Mouse (Mus musculus): Measurements from ENCODE around the gene Snd1.

The Snd1 gene

DNA sequence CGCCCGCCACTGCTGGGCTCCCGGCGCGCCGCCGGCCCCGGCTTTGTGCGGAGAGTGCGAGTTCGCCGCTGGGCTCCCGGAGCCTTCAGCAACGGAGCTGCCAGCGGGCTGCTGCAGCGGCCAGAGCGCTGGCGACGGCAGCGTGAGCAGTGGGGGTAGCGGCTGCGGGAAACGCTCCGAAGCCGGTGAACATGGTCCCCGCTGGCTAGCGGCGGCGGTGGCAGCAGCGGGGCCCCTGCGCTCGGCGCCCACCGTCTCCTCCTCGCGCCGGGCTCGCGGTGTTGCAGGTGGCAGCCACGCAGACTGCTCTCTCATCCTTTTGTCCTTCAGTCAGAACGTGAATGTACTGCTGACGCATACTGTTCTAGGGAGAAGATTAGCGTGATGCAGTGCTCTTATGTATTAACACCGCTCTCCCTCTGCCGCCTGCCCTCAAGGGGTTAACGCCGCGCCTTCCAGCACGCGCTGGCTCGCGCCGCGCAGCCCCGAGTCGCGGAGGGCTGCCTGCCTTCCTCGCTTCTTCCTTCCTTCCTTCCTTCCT, 357.9 kb downstream of the Snd1 start:
- in situ Hi-C loops (cut with MseI, MboI) = no loop called here

DNA sequence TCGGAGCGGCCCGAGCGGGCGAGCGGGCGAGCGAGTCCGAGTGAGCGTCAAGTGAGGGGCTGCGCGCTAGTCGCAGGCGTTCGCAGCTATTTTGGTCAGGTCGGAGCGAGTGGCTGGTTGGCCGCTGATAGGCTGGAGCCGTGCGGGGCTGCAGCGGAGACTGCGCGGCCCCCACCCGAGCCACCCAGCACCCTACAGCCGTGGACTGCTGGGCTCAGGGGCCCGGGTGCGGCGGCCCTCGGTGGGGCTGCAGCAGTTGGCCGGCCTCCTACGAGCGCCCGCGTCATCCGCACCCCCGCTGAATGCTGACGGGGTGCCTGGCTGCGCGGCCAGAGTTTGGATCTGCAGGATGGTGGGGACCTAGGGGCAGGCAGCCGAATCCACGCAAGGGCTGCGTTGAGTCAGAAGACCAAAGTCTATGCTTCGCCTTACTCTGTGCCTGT, 358.5 kb downstream of the Snd1 start:
- in situ Hi-C loops (cut with MseI, MboI) = no loop called here

DNA sequence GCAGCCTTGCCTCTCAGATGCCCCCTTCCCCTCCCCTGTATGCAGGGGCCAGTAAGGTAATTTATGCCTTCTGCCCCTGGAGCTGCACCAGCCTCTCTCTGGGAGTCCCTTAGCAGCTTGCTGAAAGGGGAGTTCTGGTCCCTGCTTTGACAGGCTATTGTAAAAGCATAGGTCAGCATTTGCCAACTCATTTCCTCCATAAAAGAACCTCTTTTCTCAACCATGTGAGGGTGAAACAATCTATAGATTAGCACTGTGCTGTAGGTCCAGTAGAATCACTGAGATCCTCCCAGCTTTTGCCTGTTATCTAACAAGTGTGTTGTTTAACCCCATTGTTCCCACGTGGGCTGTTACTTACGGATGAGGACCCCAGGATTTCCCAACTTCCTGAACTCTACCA, 359.1 kb downstream of the Snd1 start:
- in situ Hi-C loops (cut with MseI, MboI) = no loop called here

DNA sequence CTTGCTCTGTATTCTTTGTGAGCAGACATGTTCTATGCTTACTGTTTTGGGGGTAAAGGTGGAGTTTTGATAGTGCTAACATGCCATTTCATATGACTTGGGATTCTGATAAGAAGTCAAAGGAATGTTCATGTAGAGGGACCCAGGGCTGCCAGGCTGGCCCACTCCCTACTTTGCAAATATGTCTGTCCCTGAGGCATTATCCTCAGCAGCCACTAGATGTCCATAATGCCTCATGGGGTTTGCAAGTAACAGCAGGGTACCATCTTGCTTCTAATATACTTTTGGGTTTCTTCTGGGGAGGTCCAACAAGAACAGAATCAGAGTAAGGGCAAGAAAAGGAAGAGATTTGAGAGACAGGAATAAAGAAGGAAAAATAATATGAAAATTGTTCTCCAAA, 361.7 kb downstream of the Snd1 start:
- in situ Hi-C loops (cut with MseI, MboI) = no loop called here

DNA sequence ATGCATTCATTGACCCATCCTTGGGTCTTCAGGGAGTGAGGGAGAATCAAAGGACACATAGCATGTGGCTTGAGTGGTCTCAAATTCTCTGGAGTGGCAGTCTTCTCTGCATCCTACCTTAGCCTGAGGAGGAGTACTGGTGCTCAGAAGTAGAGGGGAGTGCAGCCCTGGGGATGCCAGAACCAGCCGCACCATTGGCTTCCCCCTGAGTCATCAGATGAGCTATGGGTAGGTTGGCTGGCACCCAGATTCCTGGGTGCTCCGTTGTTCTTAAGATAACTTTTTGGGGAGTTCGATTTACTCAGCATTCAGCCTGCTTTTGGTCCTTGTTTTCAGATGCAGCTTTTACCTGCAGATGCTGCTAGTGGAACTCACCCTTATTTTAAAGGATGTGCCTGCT, 366.6 kb downstream of the Snd1 start:
- in situ Hi-C loops (cut with MseI, MboI) = no loop called here

DNA sequence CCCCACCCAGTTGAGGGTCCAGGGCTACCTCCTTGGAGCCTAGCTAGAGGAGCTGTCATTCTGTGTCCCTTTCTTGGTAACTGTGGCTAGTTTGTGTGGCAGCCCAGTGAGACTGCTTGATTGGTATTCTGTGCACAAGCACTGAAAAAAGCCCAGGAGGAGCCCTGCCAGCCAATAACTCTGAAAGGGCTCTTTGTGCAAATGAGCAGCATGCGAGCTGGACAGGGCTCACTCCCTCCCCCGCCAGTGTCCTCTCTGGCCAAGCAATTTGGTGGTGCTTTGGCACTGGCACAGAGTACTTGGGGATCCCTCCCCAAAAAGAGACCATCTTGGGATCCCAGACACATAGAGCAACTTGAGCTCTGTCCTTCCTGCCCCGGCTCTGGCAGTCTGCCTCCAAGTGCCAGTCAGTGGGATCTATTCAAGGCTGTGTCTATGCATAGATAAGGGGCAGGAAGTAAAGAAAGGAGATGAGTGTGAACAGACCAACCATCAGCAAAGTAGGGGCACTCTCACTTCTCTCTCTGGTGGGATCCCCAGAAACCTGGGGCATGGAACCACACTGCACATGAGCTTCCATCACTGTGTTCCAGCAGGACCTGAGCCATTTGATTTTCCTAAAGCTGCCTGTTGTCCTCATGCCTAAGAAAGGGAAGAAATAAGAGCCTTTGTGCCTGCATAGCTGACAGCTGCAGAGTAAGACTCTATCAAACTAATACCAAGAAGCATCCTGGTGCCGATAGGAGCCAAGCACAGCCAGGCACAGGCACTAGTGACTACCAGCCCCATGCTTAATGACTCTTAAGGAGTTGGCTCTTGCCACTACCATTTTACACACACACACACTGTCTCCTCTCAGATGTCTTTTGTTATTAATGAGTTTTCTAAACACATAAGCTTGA, 367.7 kb downstream of the Snd1 start:
- in situ Hi-C loops (cut with MseI, MboI) = no loop called here

DNA sequence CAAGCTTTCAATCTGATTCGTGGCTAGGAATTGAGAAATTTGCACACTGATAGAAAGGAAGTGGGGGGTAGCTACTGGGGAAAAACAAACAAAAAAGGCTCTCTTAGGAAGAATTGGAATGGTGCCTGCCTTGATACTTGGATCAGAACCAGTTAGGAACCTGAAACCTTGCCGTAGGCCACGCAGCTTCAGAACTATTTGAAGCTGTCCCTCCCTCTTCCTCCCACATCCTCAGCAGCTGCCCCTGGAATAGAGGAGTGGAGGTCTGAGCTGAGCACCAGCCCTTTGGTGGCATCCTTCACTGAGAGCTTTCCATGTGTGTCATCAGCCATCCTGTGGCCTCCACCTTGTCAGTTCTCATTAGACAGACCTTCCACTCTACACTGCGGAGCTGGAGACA, 370.7 kb downstream of the Snd1 start:
- in situ Hi-C loops (cut with MseI, MboI) = no loop called here

DNA sequence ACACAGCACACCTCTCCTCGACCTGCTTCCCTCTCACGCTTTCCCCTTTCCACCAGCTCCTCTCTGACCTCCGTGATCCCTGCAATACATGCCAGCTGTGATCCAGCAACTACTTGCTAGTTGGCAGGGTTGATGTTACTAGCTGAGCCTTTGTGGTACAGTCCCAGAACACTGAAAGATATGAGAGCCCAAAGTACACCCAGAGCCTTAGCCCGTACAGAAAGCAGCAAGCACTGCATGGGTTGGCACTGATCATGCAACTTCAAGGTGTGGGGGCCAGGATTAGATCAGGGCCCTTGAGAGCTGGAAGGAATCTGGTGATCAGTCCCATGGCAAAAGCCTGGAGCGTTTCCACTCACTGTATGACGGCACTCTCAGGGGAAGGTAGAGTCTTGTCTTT, 372.7 kb downstream of the Snd1 start:
- in situ Hi-C loops (cut with MseI, MboI) = no loop called here

DNA sequence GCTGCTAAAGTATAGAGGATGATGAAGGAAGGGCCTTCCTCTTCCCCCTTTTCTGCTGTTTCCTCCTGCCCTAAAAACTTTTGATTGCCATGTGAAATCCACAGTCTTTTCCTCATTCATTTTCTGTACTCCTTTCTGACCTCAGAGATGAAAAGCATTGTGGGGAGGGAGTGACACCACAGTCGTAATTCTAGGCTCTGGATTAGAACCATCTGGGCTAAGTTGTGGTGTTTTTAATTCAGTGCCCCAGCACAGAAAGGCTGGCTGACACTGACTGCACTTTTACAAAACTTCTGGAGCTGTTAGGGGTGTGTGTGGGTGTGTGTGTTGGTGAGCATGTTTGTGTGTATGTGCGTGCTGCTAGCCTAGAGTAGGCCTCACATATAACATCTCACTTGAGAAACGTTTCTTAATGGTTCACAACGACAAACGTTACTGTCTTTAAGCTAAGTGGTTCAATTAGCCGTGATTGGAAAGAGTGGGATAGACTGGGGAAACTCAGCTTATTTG, 373.4 kb downstream of the Snd1 start:
- in situ Hi-C loops (cut with MseI, MboI) = no loop called here

DNA sequence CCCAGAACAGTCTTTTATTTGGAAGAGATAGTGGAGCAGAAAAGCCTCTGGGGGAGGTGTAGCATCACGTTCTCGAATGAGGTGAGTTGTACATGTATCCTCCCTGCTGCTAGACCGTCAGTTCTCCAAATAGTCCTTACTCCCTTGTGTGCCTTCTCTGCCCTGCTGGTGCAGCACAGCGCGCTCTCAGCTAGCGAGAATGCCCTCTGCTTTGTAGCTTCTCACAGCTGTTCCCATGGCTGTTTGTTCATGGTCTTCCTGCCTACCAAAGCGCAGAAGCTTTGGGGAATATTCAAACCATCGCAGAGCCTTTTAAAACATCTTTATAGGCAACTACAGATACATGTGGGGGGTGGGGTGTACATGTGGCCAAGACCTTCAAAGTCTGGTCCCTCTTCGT, 374.0 kb downstream of the Snd1 start:
- in situ Hi-C loops (cut with MseI, MboI) = no loop called here

DNA sequence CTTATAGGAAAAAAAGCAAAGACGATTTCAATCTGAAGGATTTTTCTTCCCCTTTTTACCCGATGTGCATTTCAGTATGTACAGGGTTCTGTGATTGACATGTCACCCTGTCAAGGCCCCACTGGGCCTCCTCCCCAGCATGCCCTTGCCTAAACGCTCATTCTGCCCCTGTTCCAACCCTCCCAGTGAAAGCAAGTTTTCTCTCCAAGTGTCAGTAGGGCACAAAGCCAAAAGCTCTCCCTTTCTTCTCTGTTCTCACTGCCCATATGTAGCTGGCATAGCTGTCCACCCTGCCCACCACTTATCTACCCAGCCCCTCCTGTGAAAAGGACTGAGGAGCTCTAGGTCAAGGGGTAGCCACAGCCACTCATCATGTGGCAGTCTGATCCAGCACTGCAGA, 374.4 kb downstream of the Snd1 start:
- in situ Hi-C loops (cut with MseI, MboI) = no loop called here

DNA sequence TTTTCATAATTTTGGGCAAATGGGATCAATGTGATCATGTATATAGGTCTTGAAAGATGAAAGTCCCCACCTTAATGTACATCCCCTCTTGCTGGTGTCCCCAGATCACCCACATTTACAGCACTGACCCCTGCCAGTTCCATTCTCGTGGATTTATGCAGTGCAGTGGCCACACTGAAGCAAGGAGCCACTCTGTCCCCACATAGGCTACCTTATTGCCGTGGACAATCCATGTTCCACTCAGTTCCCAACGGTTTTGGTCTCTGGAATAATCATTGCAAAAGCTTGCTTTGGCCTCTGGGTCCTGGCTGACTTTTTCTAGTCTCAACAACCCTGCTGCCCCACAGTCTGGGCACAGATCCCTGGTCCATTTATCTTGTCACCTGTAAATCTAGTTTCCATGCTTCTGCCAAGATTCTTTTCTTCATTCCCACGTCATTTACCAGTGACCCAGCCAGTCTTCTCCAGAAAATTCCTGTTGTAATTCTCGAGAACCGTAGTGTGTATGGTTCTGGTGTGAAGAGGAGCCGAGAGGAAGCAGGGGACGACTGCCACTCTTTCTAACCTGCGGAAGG, 375.5 kb downstream of the Snd1 start:
- in situ Hi-C loops (cut with MseI, MboI) = no loop called here

DNA sequence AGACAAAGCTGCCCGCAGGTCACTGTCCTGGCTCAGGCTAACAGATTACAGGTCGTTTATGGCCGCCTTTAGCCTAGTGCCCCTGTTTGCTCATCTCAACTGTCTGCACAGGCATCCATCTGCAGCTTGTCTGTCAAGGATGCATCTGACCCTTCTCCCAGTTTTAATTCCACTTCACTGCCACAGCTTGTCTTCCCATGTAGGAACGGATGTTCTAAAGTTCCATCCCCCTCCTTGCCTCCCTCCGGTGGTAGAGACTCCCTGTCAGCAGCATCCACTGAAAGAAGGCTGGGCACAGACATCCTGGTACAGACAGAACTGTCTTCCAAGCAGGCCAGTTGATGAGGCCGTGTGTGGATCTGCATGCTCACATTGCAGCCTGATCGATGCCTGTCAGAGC, 377.4 kb downstream of the Snd1 start:
- in situ Hi-C loops (cut with MseI, MboI) = no loop called here

DNA sequence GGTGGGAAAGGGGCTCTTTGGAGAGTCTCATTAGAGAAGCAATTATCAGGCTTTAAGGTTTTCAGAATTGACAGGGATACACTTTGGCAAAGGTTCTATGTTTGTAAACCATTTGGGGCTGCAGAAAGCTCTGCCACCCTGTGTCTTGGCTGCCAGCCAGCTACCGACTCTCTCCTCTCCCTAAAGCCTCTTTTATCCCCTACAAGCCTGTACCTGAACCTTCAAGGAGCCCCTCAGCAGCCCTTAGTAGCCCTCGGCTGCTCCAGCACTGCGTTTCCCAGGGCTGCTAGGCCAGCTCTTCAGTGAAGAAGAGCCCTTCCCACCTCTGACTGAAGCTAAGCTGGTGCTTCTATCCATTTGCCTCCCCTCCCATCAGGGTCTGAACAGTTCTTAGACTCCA, 378.2 kb downstream of the Snd1 start:
- in situ Hi-C loops (cut with MseI, MboI) = no loop called here

DNA sequence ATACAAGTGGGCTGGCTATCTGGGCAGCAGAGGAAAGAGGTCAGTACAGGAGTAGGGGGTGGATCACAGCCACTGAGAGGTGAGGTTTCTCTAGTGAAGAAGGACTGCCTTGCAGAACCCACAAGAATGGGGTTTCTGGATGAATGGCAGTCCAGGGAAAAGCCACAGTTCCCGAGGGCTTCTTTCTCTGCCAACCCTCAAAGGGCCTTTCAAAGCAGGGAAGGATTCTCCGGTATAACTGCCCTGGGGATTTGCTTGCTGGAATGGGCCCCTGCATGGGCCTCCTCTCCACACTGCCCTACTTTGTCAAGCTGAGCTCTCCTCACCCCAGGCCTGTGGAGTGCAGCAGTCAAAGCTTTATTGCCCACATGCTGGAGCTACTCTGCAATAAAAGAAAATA, 378.7 kb downstream of the Snd1 start:
- in situ Hi-C loops (cut with MseI, MboI) = no loop called here

DNA sequence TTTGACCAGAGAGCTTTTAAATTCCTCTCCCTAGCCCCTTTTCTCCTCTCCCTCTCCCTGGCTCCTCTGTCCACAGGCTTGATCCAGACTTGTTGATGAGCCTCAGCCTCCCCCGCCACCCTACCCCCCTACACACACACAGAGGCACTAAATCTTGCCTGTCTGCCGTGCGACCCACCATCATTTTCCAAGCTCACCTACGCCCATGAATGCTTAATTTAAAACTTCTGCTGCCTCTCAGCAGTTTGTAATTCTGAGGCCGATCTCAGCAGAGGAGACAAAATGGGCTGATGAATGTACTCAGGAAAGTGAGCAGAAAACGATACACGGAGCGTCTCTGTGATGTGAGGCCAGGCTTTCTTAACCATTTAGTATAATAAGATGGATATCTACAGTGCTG, 379.7 kb downstream of the Snd1 start:
- in situ Hi-C loops (cut with MseI, MboI) = no loop called here

DNA sequence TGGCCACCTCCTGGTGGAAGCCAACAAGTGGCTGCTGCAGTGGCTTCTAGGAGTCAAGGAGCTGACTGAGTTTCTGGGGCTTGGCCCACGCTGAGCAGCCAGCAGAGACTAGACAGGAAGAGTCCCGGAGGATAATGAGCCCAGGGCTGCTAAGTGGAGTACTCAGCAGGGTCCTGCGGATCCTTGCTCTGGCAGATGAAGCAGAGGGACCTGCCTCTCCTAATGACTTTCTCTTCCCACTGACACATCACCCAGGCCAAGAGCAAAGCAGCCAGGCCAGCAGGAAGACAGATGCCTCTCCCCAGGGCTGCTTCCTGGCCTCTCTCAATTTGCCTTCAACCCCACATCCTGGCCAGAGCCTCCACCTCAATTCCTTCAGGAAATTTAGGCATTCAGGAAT, 380.5 kb downstream of the Snd1 start:
- in situ Hi-C loops (cut with MseI, MboI) = no loop called here

DNA sequence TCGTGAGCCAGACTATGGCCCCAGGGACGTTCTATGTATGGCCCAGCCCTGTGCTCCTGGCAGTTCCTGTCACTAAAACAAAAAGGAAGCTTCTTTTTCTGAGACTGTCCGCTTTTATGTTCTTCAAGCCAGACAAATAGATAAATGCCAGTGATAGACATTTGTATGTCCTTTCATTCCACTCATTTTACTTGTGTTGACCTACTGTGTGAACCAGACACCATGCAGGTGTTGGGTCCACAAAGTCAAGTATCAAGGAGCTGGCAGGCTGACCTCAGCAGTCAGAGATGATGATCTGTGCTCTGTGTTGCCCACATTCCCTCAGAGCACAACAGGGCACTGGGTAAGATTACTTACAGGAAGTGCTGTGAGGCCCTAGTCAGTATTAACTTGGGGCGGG, 381.9 kb downstream of the Snd1 start:
- in situ Hi-C loops (cut with MseI, MboI) = no loop called here

DNA sequence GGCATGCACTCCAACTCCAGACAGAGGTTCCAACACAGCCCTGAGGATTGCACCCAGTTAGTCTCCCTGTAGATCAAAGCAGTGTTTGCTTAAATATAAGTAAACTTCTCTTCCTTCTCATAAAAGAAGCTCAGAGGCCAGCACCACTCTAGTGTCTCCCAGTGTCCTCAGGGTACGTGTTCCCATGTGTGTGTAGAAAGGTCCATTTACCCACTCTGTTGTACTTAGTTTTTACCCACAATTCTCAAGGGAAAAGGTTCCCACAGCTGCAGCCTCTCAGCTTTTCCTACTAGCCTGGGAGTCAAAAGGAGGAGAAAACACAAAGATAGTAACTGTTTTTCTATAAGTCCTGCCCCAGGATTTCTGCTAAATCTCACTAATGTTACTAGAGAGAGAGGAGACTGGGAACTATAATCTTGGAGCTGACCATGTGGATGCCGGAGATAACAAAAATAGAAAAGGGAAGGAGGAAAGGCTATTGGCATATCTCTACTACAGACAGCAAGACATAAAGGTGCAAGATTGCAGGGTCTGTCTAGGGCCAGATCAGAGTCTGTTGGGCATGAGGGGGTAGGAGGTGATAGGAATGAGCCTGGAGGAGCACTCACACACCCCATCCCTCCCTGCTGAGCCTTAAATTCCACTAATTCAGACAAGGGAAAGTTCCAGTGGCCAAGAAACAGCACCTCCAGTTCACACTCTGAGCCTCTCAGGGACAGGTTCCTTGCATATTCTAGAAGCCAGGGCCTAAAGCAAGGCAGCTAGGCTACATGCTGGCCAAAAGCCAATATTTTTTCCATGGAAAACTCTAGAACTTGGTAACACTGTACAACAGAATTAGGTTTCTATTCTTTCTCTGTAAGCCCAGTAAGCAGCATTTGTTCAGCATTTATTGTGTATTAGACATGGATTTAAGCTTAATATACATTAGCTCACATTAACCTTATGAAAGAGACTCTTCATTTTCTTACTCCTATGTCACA, 382.6 kb downstream of the Snd1 start:
- in situ Hi-C loops (cut with MseI, MboI) = no loop called here

DNA sequence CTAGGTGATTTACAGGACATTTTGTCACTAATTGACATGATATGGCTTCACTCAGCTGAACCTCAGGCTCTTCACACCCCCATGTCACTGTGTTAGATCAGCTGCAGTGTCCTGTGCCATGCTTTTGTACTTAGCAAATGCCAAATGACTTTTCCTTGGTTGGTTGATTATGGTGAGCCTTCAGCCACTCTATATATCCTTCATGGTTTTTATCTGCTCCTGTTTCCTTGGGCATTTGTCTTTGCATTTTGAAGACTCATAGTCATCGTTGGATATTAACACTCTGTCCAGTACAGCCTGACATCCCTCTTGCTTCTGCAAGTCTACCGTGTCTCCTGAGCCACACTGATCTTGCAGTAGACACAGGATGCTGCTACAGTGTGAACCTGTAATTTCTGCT, 384.2 kb downstream of the Snd1 start:
- in situ Hi-C loops (cut with MseI, MboI) = no loop called here

DNA sequence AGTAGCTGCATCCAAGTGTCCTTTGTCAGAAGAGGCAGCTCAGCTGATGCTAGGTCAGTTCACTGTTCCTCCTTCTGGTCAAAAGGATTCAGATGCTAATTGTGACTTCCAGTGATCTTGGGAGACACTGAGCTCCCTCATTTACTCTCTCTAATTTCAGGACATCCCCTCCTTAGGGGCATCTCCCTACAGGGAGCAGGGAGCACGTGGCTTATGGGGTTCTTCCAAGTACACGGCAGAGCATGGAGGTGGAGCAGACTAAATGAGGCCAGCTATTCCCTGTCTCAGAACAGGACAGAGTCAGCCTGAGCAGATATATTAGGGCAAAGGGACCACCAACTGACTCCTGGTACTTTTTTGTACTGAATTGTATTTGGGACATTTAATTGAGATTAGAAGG, 385.5 kb downstream of the Snd1 start:
- in situ Hi-C loops (cut with MseI, MboI) = no loop called here

DNA sequence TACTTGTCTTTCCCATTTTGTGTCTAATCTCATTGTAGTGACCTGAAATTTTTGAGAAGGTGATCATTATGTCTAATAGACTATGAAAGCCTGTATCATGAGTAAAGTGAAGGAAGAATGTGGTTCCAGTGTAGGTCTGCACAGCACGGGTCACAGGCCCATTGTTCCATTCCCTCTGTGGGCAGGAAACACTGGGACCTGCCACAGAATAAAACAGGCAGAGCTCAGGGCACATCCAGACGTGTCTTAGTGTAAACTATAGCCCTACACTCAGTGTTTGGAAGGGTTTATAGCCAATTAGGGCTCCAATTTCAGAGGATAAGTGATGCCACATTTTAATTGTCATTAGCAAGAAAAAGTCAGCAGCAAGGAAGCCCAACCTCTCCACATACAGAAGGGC, 386.0 kb downstream of the Snd1 start:
- in situ Hi-C loops (cut with MseI, MboI) = no loop called here
